Mouse (Mus musculus) kidney, adult 2 months (tissue): Measurements from ENCODE around the gene Hemgn.

ENCODE experiments used
- CTCF ChIP-seq: fragments of 200-500 bp; conservative IDR thresholded peaks from 2 replicates; pipeline ENCODE4 v1.5.1; 2011; ENCODE audit warnings: low read depth, mild to moderate bottlenecking, control low read depth, low read length, moderate library complexity, mixed read lengths; ENCODE audit not compliant: insufficient read depth, insufficient read length
- POLR2A ChIP-seq: fragments of 200-500 bp; IDR thresholded peaks from one replicate; pipeline ENCODE4 v1.6.1; 2011; ENCODE audit warnings: low read depth, low read length, control low read depth

- TF ChIP-seq CTCF (peak; percentile 74), POLR2A (no peak)
These were observed 56.8 kb downstream of the Hemgn start for GRCm38 (mm10) chr4:46356351-46357133.
